Mouse (Mus musculus) hindbrain, embryonic 16.5 days (tissue): ENCODE measurements around the gene Fgd2. TPM values are rescaled to one million over a fixed set of nuclear protein-coding genes. Genes with fewer than 3 reads are reported as not detected.
"Not testable (repeated sequence)": the region's sequence is repeated elsewhere in the genome, so short reads cannot be mapped to it uniquely, and the experiment has no call there.

Source experiments
- ATAC-seq: fragments of 200-750 bp; cut with Nextera tagmentation; 2 replicates; pipeline ENCODE4 v1.8.0; 2017; ENCODE audit warnings: moderate TSS enrichment, moderate library complexity
- H3K27ac ChIP-seq: fragments of 300-500 bp; sonication (generic); 2 replicates; pipeline ENCODE4 v1.5.1; 2014; ENCODE audit warnings: low read depth, mild to moderate bottlenecking, control low read depth, low read length, moderate library complexity
- H3K27me3 ChIP-seq: fragments of 300-500 bp; sonication (generic); replicated peaks from 2 replicates; pipeline ENCODE4 v1.6.1; 2014; ENCODE audit warnings: low read length; ENCODE audit not compliant: control insufficient read depth, insufficient read depth
- H3K36me3 ChIP-seq: fragments of 300-500 bp; sonication (generic); 2 replicates; pipeline ENCODE4 v1.6.1; 2014; ENCODE audit warnings: mild to moderate bottlenecking, low read length, moderate library complexity, mixed read lengths; ENCODE audit not compliant: control insufficient read depth, insufficient read depth
- H3K4me1 ChIP-seq: fragments of 300-500 bp; sonication (generic); 2 replicates; pipeline ENCODE4 v1.6.1; 2014; ENCODE audit warnings: low read depth, low read length; ENCODE audit not compliant: control insufficient read depth, insufficient read depth
- H3K4me2 ChIP-seq: fragments of 300-500 bp; sonication (generic); 2 replicates; pipeline ENCODE4 v1.6.1; 2014; ENCODE audit warnings: mild to moderate bottlenecking, low read length, control low read depth, moderate library complexity
- H3K4me3 ChIP-seq: fragments of 300-500 bp; sonication (generic); 2 replicates; pipeline ENCODE4 v1.5.1; 2014; ENCODE audit warnings: mild to moderate bottlenecking, low read length, control low read depth, moderate library complexity
- H3K9ac ChIP-seq: fragments of 300-500 bp; sonication (generic); 2 replicates; pipeline ENCODE4 v1.6.1; 2014; ENCODE audit warnings: low read depth, mild to moderate bottlenecking, control low read depth, low read length, moderate library complexity
- H3K9me3 ChIP-seq: fragments of 300-500 bp; sonication (generic); 2 replicates; pipeline ENCODE4 v1.6.1; 2014; ENCODE audit warnings: mild to moderate bottlenecking, low read length, moderate library complexity; ENCODE audit not compliant: control insufficient read depth
- WGBS: fragments of 180-500 bp; shearing (Covaris S2); extraction: QIAGEN DNeasy Blood & Tissue Kit; methylation state at CpG from one replicate; pipeline ENCODE4 v1.1.7; 2014; 5-methylcytosine and 5-hydroxymethylcytosine counted together
- polyA plus RNA-seq: library from polyadenylated mRNA; unstranded; fragments of >200 nt; fragmentation: Nextera tagmentation; extraction: Ambion mirVana; gene quantifications from 2 replicates; pipeline ENCODE4 v1.2.1, GENCODE M21; 2015

The Fgd2 gene
- polyA plus RNA-seq = 6.5 and 9.1 TPM in 2 replicates

DNA sequence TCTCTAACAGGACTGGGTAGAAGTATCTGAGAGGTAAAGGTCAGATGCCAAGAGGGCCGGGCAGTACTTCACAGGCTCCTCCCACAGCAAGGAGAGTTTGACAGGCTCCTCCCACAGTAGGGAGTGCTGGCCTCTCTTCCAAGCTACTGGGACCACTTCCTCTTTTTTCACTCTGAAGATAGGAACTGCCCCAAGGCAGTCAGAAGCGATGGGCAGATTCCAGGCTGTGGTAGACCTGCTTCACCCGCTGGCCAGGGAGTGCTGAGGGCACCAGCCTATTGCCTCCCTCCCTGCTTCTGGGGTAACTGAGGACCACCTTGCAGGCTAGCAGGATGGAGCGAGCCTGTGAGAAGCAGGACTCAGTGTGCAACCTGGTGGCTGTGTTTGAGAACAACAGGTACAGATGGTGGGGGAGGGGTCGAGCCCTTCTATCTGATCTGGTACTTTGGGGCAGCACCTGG is at the start of gene Fgd2:
Gene Fgd2 (plus strand): TSS at position 154 of the 461 bp plus-strand sequence.
- peaks cover 17% of the 10 kb centered on the region for H3K4me1 ChIP-seq
- WGBS = 28% methylated on average over 5 of the region's 5 CpGs
- H3K9me3 ChIP-seq = no peaks in the 10 kb centered on the region
- no peak within 1 kb of the TSS for H3K4me3 ChIP-seq
- H3K27ac ChIP-seq = no peak within 1 kb of the TSS
- H3K4me2 ChIP-seq = no peak within 1 kb of the TSS
- no peak for ATAC-seq
- H3K9ac ChIP-seq = no peak within 1 kb of the TSS
- H3K36me3 ChIP-seq = no peaks in the 10 kb centered on the region
- no peaks in the 10 kb centered on the region; the same call in 1 of the 2 replicates for H3K27me3 ChIP-seq

- Histone ChIP-seq H3K9me3 (no peaks in the 10 kb centered on the region), H3K27me3 (no peaks in the 10 kb centered on the region), H3K4me3 (no peak overlapping the region), H3K36me3 (no peaks in the 10 kb centered on the region), H3K27ac (no peak overlapping the region), H3K9ac (no peak overlapping the region), H3K4me2 (no peak overlapping the region), H3K4me1 (no peaks in the 10 kb centered on the region)
- ATAC-seq = no peak
- 89% methylated on average over 8 of the region's 8 CpGs for WGBS
Measured at GRCm38 (mm10) chr17:29311602-29312001, 49.1 kb upstream of the Fgd2 start.

DNA sequence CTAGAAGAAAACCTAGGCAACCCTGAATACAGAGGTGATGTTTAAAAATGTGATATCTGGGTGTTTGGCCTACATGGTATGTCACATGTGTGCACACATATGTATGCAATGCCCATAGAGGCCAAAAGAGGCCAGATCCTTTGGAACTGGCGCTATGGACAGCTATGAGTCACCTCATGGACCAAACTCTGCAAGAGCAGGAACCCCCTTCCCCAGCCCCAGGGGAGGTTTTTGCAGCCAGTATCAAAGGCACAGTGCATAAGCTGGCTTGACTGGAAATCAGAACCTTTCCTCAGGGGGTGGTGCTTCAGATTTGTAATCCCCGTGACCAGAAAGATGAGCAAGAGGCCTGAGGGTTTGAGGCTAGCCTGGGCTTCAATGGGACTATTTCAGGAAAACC is 48.6 kb upstream of the Fgd2 start:
- H3K27ac ChIP-seq = no peak overlapping the region
- H3K36me3 ChIP-seq = no peaks in the 10 kb centered on the region
- 90% methylated on average over 2 of the region's 2 CpGs for WGBS
- H3K9me3 ChIP-seq = no peaks in the 10 kb centered on the region
- H3K4me3 ChIP-seq = no peak overlapping the region
- no peaks in the 10 kb centered on the region for H3K4me1 ChIP-seq
- ATAC-seq = no peak
- no peak overlapping the region for H3K9ac ChIP-seq
- no peaks in the 10 kb centered on the region for H3K27me3 ChIP-seq
- H3K4me2 ChIP-seq = no peak overlapping the region

- no peak for ATAC-seq
- H3K27ac ChIP-seq = no peak overlapping the region
- no peak overlapping the region for H3K4me2 ChIP-seq
- no peak overlapping the region for H3K4me3 ChIP-seq
- no peaks in the 10 kb centered on the region for H3K4me1 ChIP-seq
- H3K36me3 ChIP-seq = no peaks in the 10 kb centered on the region
- no peak overlapping the region for H3K9ac ChIP-seq
- no peaks in the 10 kb centered on the region for H3K27me3 ChIP-seq
- no peaks in the 10 kb centered on the region for H3K9me3 ChIP-seq
Measured at GRCm38 (mm10) chr17:29313300-29313699, 47.4 kb upstream of the Fgd2 start.

DNA sequence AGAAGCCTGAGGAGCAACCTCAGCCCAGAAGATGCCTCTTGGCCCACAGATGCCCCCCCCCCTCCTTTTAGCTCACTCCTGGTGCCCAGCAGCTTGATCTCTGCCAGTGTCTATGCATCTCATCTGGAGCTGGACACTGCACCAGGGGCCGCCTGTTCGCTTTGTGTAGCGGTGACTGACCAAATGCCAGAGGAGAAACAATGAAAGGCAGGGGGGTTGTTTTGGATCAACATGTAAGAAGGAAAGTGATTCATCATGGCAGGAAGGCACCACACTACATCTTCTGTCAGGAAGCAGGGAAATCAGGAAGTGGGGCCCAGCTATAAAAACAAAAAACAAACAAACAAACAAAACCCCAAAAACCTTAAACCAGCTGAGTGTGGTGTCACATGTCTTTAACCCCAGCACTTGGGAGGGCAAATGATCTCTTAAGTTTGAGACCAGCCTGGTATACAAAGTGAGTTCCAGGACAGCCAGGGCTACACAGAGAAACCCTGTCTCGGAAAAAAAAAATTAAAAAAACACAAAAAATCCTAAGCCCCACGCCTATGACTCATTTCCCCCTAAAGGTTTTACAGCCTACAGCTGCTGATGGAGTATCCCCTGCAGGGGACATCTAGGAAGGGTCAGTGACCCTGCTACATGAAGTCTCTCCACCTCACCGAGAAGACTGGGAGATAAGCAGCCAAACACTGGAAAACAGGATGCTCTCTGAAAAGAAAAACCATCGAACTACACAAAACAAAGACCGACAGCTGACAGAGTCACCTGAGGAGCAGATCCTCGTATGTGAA is 44.8 kb upstream of the Fgd2 start:
- no peak overlapping the region for H3K9ac ChIP-seq
- H3K27ac ChIP-seq = no peak overlapping the region
- no peak for ATAC-seq
- 38% methylated on average over 9 of the region's 9 CpGs for WGBS
- H3K4me3 ChIP-seq = no peak overlapping the region
- no peaks in the 10 kb centered on the region for H3K4me1 ChIP-seq
- peaks cover 2% of the 10 kb centered on the region for H3K27me3 ChIP-seq
- H3K9me3 ChIP-seq = no peaks in the 10 kb centered on the region
- H3K36me3 ChIP-seq = no peaks in the 10 kb centered on the region
- no peak overlapping the region for H3K4me2 ChIP-seq

DNA sequence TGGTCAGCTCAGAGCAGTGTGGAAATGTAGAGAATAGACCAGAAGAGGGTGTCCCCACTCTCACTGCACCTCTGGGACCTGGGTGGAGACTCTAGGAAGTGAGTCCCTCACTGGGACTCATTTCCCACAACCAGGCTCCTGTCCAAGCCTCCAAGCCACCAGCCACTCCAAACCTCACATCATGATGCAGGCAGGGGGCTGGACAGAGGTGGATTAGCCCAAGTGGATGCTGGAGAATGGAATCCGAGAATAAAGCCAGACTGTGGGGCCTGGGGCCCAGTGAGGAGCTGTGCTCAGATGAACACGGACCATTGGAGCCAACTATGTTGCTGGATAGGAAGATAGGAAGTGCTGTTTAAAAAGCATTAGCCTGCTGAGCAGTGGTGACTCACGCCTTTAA is 43.8 kb upstream of the Fgd2 start:
- ATAC-seq = no peak
- WGBS = 74% methylated on average over 3 of the region's 3 CpGs
- H3K4me1 ChIP-seq = no peaks in the 10 kb centered on the region

DNA sequence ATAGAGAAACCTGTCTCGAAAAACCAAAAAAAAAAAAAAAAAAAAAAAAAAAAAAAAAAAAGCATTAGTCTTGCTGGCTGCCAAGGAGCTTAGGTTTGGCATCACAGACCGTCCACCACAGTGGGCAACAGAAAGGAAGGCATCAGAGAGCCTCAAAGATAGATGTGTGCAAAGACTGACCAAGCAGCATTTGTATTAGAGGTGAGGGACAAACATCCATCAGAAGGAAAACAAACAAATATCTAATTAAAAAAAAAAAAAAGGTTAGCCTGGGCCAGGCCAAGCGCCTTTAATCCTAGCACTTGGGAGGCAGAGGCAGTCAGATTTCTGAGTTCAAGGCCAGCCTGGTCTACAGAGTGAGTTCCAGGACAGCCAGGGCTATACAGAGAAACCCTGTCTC is 43.3 kb upstream of the Fgd2 start, which contains the start of gene Pi16:
Gene Pi16 (plus strand): TSS at position 301 of the 400 bp plus-strand sequence.
- H3K4me3 ChIP-seq, H3K4me2 ChIP-seq, H3K9ac ChIP-seq, H3K36me3 ChIP-seq, H3K9me3 ChIP-seq, H3K27ac ChIP-seq, H3K4me1 ChIP-seq, ATAC-seq: not testable (repeated sequence)
- H3K27me3 ChIP-seq = peaks cover 12% of the 10 kb centered on the region
- 82% methylated on average over 3 of the region's 3 CpGs for WGBS

More for the DNA sequence above, 43.8 kb upstream of the Fgd2 start:
- H3K9me3 ChIP-seq = no peaks in the 10 kb centered on the region
- H3K9ac ChIP-seq = no peak overlapping the region
- H3K27me3 ChIP-seq = peaks cover 9% of the 10 kb centered on the region
- H3K36me3 ChIP-seq = no peaks in the 10 kb centered on the region
- no peak overlapping the region for H3K4me2 ChIP-seq
- H3K4me3 ChIP-seq = no peak overlapping the region
- no peak overlapping the region for H3K27ac ChIP-seq

DNA sequence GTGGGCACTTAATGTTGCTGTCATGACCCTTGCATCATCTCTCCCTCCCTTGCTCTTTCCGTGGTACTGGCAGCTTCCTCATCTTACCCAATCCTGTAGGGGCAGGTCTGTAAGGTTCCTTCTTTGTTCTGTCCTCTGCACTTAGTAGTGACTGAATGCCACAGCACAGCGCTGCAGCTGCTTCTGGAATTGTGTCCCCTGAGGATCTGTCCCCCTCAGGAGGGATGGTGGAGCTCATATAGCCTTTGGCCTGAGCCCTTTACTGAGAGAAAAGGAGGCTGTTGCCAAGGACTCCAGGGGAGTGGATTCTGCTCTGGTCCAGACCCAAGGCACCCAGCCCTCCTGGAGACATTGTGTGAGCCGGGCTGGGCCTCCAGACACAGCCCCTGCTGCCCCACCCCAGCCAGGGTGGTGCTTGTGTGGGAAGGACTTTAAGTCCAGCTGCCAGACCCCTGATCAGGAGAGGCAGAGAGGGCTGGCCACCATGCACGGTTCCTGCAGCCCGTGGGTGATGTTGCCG is 41.9 kb upstream of the Fgd2 start:
- no peak overlapping the region for H3K4me2 ChIP-seq
- no peaks in the 10 kb centered on the region for H3K36me3 ChIP-seq
- ATAC-seq = no peak
- 48% methylated on average over 6 of the region's 6 CpGs for WGBS
- peaks cover 15% of the 10 kb centered on the region for H3K27me3 ChIP-seq
- no peak overlapping the region for H3K27ac ChIP-seq
- H3K9ac ChIP-seq = no peak overlapping the region
- H3K4me1 ChIP-seq = no peaks in the 10 kb centered on the region
- no peaks in the 10 kb centered on the region for H3K9me3 ChIP-seq
- H3K4me3 ChIP-seq = no peak overlapping the region

- no peak overlapping the region for H3K4me2 ChIP-seq
- no peak overlapping the region for H3K9ac ChIP-seq
- H3K27ac ChIP-seq = no peak overlapping the region
- no peaks in the 10 kb centered on the region for H3K9me3 ChIP-seq
- WGBS = 94% methylated on average over 7 of the region's 7 CpGs
- no peaks in the 10 kb centered on the region for H3K4me1 ChIP-seq
- H3K27me3 ChIP-seq = peaks cover 15% of the 10 kb centered on the region
- no peaks in the 10 kb centered on the region for H3K36me3 ChIP-seq
- H3K4me3 ChIP-seq = no peak overlapping the region
- ATAC-seq = no peak
Measured at GRCm38 (mm10) chr17:29319476-29319875, 41.2 kb upstream of the Fgd2 start.
